Mouse (Mus musculus) induced T-regulatory cell, adult 2 months (primary cell): ENCODE measurements around the gene Psors1c2.
A peak's percentile ranks its signal among the peaks of the same experiment; 100 is the strongest.

Experiments used
- DNase-seq: peaks from one replicate; pipeline ENCODE4 v3.0.0-alpha.2; 2012; ENCODE audit warnings: low read depth

The Psors1c2 gene

GRCm38 (mm10) chr17:35517526-35517925, 15.5 kb upstream of the Psors1c2 start:
- no peak for DNase-seq

GRCm38 (mm10) chr17:35524354-35524753, 8.6 kb upstream of the Psors1c2 start:
- no peak for DNase-seq

GRCm38 (mm10) chr17:35526644-35527043, 6.4 kb upstream of the Psors1c2 start:
- no peak for DNase-seq

GRCm38 (mm10) chr17:35532360-35532759, 641 bp upstream of the Psors1c2 start:
- DNase-seq: no peak

GRCm38 (mm10) chr17:35534343-35534742, 1.3 kb downstream of the Psors1c2 start:
- DNase-seq: peak; percentile 85

- DNase-seq: no peak
These were observed 4.4 kb downstream of the Psors1c2 start for GRCm38 (mm10) chr17:35537421-35537820.

GRCm38 (mm10) chr17:35538476-35538875, 5.5 kb downstream of the Psors1c2 start:
- DNase-seq: no peak

- no peak for DNase-seq
These were observed 6.5 kb downstream of the Psors1c2 start for GRCm38 (mm10) chr17:35539540-35539939.

GRCm38 (mm10) chr17:35542761-35543411, 9.9 kb downstream of the Psors1c2 start:
- DNase-seq: no peak

- DNase-seq: no peak
These were observed 10.4 kb downstream of the Psors1c2 start for GRCm38 (mm10) chr17:35543412-35543861.

- DNase-seq: no peak
These were observed 11.0 kb downstream of the Psors1c2 start for GRCm38 (mm10) chr17:35544001-35544400.

- DNase-seq: peak; percentile 73
These were observed 11.7 kb downstream of the Psors1c2 start for GRCm38 (mm10) chr17:35544680-35545079.

- DNase-seq: no peak
These were observed 14.5 kb downstream of the Psors1c2 start for GRCm38 (mm10) chr17:35547465-35547864.

GRCm38 (mm10) chr17:35548636-35549035, 15.6 kb downstream of the Psors1c2 start:
- DNase-seq: no peak

GRCm38 (mm10) chr17:35549437-35550142, 16.6 kb downstream of the Psors1c2 start:
- no peak for DNase-seq

GRCm38 (mm10) chr17:35550143-35550494, 17.1 kb downstream of the Psors1c2 start:
- no peak for DNase-seq

- no peak for DNase-seq
These were observed 17.9 kb downstream of the Psors1c2 start for GRCm38 (mm10) chr17:35550871-35551270.

- DNase-seq: no peak
These were observed 18.9 kb downstream of the Psors1c2 start, which contains the start of gene Cdsn for GRCm38 (mm10) chr17:35551881-35552414. Gene Cdsn (plus strand): TSS chr17:35552128.

GRCm38 (mm10) chr17:35554321-35554720, 21.3 kb downstream of the Psors1c2 start:
- DNase-seq: no peak

- DNase-seq: no peak
These were observed 21.9 kb downstream of the Psors1c2 start for GRCm38 (mm10) chr17:35554761-35555397.

- DNase-seq: no peak
These were observed 23.3 kb downstream of the Psors1c2 start for GRCm38 (mm10) chr17:35556186-35556765.

GRCm38 (mm10) chr17:35556812-35557211, 23.8 kb downstream of the Psors1c2 start:
- DNase-seq: peak; percentile 81
